ENCODE assay signal across 9 mouse cellular contexts in genomic region chr5:102793536-102793935, GRCm38 (mm10).
A peak's percentile ranks its signal among the peaks of the same experiment; 100 is the strongest.
DNase-seq lines count a peak whose midpoint lies in the region; ATAC-seq lines count a peak whose summit lies in the region.
"Had no signal": no experiment of that assay in that cellular context is flagged by ENCODE, and none has a peak within 500 bp of the region (broad histone marks: within the 10 kb centered on the region; RNA-seq: fewer than 3 reads in every experiment).

No protein-coding gene starts in this region.

- 0 out of 2 replicates have a peak, but pooled peaks have one; percentile 43 for ATAC-seq in common myeloid progenitor, adult 5-6 weeks (replicated peaks; ENCODE audit: low read depth, poor library complexity, severe bottlenecking)
- peak; percentile 72 for ATAC-seq in megakaryocyte, adult 5-6 weeks (ENCODE audit: poor library complexity, severe bottlenecking)

- intact Hi-C loops in heart, postnatal 14 days (cut with DNase I) = no loop called here

- DNase-seq in heart, adult 8-10 months (ENCODE audit: low spot score) = peak; percentile 54
- no peak for DNase-seq in heart, postnatal 4 days
- peak; percentile 16 to 40 for DNase-seq in heart, postnatal 14 days
- no peak for DNase-seq in frontal cortex, postnatal 10 days (ENCODE audit: low spot score in 2 of 2)
- DNase-seq in T-cell, adult 2 months (ENCODE audit: low spot score) = no peak
- DNase-seq: kidney, postnatal 14 days; thymus, adult 18-20 months had no signal

Comparison
In these comparisons a context has a peak if more than half of its experiments do, and no peak if none do; other contexts are left out.
1. DNase-seq: peak in heart, adult 8-10 months (single experiment) and heart, postnatal 14 days (2 of 2); none in heart, postnatal 4 days (single experiment), frontal cortex, postnatal 10 days (0 of 2) and T-cell, adult 2 months (single experiment).